Mouse (Mus musculus) lung, postnatal 4 days (tissue): ENCODE measurements around the gene Sart1.
"Not testable (repeated sequence)": the region's sequence is repeated elsewhere in the genome, so short reads cannot be mapped to it uniquely, and the experiment has no call there.

ENCODE experiments used
- DNase-seq, 2 experiments: peaks; one replicate each; pipeline ENCODE4 v3.0.0; 2021

Sart1 gene

GRCm38 (mm10) chr19:5413840-5414239 lies 25.3 kb upstream of the Sart1 start:
- no peak for DNase-seq

DNA sequence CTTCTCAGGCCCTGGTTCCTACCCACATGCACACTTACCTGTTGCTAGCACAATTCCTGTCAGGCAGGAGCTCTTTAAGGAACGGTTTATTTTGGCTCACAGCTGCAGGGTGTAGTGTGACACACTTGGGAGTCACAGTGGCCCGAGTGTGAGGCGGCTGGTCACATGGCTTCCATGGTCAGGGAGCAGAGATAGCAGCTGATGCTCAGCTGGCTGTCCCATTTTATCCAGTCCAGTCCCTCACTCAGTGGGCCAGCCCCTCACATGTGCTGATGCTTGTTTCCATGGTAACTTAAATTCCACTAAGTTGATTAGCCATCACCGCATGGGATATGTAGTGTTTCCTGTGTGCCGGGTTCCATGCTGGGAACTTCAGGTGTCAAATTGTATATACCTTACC lies 23.5 kb upstream of the Sart1 start:
- DNase-seq: no peak

- DNase-seq: peak in 1 of 2 experiments; percentile 81
Observed at GRCm38 (mm10) chr19:5410641-5411040, 22.1 kb upstream of the Sart1 start.

DNA sequence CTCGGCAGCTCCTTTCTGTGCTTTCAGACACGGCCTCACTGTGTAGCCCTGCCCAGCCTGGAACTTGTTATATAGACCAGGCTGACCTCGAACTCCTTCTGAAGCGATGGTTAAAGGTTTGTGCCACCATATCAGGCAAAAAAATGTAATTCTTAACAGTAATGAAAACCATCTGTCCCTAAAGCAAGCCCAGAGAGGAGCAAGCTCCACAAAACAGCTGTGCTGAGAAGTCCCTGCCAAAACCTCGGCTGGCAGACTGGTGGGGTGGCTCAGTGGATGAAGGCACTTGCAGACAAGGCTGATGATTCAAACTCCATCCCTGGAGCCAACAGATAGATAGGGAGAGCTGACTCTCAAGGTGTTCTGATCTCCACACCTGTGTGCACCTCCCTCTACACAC lies 20.6 kb upstream of the Sart1 start:
- DNase-seq: peak; percentile 59 to 85

- no peak for DNase-seq
Observed at GRCm38 (mm10) chr19:5408057-5409001, 19.8 kb upstream of the Sart1 start.

DNA sequence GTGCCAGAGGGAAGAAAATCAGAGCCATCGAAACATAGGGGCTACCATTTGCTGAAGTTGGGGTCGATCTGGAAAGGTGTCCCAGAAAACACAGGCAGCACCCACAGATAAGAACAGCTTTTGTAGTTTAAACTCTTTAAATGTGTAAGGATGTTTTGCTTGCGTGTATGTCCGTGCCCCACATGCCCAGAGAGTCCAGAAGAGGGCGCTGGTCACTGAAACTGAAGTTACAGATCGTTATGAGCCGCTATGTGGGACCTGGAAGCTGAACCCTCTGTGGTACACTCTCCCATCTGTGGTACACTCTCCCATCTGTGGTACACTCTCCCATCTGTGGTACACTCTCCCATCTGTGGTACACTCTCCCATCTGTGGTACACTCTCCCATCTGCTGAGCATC lies 18.6 kb upstream of the Sart1 start:
- DNase-seq: peak in 1 of 2 experiments; percentile 71

GRCm38 (mm10) chr19:5406531-5407126 lies 18.1 kb upstream of the Sart1 start:
- peak in 1 of 2 experiments; percentile 72 for DNase-seq

- DNase-seq: no peak
Observed at GRCm38 (mm10) chr19:5405924-5406323, 17.4 kb upstream of the Sart1 start.

- DNase-seq: no peak
Observed at GRCm38 (mm10) chr19:5402293-5402692, 13.8 kb upstream of the Sart1 start, which contains the start of gene Tsga10ip. Tsga10ip (minus strand) TSS chr19:5402526.

- not testable (repeated sequence) for DNase-seq
Observed at GRCm38 (mm10) chr19:5401073-5401472, 12.6 kb upstream of the Sart1 start.

- no peak for DNase-seq
Observed at GRCm38 (mm10) chr19:5395371-5395770, 6.9 kb upstream of the Sart1 start.

DNA sequence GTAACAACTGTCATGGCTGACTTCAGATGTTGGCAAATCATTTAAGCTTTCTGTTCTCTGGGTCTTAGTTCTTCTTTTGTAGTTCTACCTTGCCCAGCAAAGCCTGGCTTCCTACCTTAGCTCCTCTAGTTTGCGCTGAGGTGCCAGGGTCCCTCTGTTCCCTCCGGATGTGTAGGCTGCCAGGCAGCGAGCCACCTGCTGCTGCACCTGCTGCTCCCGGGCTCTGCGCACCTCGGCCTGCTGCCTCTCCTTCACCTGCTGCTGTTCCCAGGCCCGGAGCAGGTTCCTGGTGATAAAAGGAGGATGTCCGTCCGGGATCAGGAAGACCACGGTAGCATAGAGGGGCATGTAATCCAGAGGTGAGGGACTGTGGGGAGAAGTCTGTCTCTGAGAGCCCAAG lies 5.7 kb upstream of the Sart1 start:
- no peak for DNase-seq

DNA sequence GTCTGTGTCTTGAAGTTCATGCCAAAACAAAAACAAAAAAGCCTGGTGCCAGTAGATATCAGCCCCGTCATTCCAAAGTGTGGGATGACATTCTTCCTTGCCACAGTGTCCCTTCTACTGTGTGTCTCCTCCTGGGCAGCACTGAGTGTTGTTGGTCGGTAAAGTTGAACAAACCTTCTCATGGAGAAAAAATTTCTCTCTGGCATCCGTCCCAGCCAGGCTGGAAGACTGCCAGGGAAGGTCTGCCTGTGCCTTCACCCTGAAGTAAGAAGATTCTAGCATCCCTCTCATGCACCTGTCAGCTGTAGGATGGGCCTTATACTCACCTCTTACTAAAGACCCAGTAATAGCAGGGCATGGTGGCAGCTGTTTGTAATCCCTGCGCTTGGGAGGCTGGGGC lies 4.4 kb upstream of the Sart1 start:
- DNase-seq: peak; percentile 61 to 70

DNA sequence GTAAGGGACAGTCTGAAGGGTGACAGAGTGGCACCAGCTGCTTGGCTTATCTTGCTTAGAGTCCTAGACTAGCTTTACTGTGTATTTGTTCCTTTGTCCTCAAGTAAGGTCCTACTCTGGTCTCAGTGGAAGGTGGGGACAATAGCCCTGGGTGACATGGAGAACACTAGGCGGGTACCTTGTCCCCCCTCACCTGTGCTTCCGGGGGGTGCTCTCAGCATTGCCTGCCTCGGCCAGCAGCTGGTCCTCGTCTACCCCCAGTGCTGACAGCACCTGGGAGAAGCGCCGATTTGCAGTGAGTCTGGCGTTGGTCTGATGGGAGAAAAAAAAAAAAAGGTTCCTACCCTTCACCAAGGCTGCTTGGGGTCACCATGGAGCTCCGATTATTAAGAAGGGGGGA lies 1.9 kb upstream of the Sart1 start:
- DNase-seq: no peak

GRCm38 (mm10) chr19:5389647-5390046 lies 1.1 kb upstream of the Sart1 start:
- DNase-seq: peak; percentile 59 to 63

- peak in 1 of 2 experiments; percentile 40 for DNase-seq
Observed at GRCm38 (mm10) chr19:5388011-5388441, 477 bp downstream of the Sart1 start.

- no peak for DNase-seq
Observed at GRCm38 (mm10) chr19:5384715-5385114, 3.8 kb downstream of the Sart1 start.

- no peak for DNase-seq
Observed at GRCm38 (mm10) chr19:5383326-5383725, 5.2 kb downstream of the Sart1 start.

GRCm38 (mm10) chr19:5377446-5377845 lies 11.1 kb downstream of the Sart1 start:
- no peak for DNase-seq

GRCm38 (mm10) chr19:5374748-5375147 lies 13.8 kb downstream of the Sart1 start:
- DNase-seq: no peak

GRCm38 (mm10) chr19:5374177-5374576 lies 14.3 kb downstream of the Sart1 start:
- no peak for DNase-seq

GRCm38 (mm10) chr19:5372724-5373123 lies 15.8 kb downstream of the Sart1 start:
- DNase-seq: no peak

GRCm38 (mm10) chr19:5370932-5371331 lies 17.6 kb downstream of the Sart1 start:
- DNase-seq: no peak

- peak in 1 of 2 experiments; percentile 25 for DNase-seq
Observed at GRCm38 (mm10) chr19:5367455-5367854, 21.0 kb downstream of the Sart1 start.
